Mouse (Mus musculus) MEL (cell line): ENCODE results near the gene P3h4. TPM values are rescaled to one million over a fixed set of nuclear protein-coding genes. Genes with fewer than 3 reads are reported as not detected.

Experiments
- DNase-seq: peaks from one replicate; pipeline ENCODE4 v3.0.0; 2011; ENCODE audit warnings: low read depth, low spot score
- H3K27ac ChIP-seq: 2 replicates; pipeline ENCODE4 v1.5.1; 2012; ENCODE audit warnings: low read depth, mild to moderate bottlenecking, control low read depth, low read length, moderate library complexity; ENCODE audit not compliant: control insufficient read depth
- H3K27me3 ChIP-seq, 2 experiments: fragments of 150-350 bp in 1 of 2; sonication (generic) in 1 of 2; 2 replicates each; pipeline ENCODE4 v1.6.1; 2012; ENCODE audit warnings: low read length in 2 of 2, mild to moderate bottlenecking in 2 of 2, improper control_type of control experiment in 1 of 2, moderate library complexity in 1 of 2; ENCODE audit not compliant: insufficient read depth in 2 of 2, control insufficient read depth in 1 of 2
- H3K36me3 ChIP-seq, 2 experiments: 2 replicates each; pipeline ENCODE4 v1.6.1; 2012 to 2014; ENCODE audit warnings: low read length in 2 of 2, improper control_type of control experiment in 1 of 2, inconsistent platforms in 1 of 2, mild to moderate bottlenecking in 1 of 2; ENCODE audit not compliant: insufficient read depth in 2 of 2, control insufficient read depth in 1 of 2
- H3K4me1 ChIP-seq, 2 experiments: fragments of 150-350 bp in 1 of 2; sonication (generic) in 1 of 2; 2 replicates each; pipeline ENCODE4 v1.6.1; 2012; ENCODE audit warnings: low read length in 2 of 2, improper control_type of control experiment in 1 of 2, mild to moderate bottlenecking in 1 of 2; ENCODE audit not compliant: insufficient read depth in 2 of 2, control insufficient read depth in 1 of 2
- H3K4me3 ChIP-seq, 2 experiments: fragments of 150-350 bp in 1 of 2; sonication (generic) in 1 of 2; 2 replicates each; pipeline ENCODE4 v1.5.1; 2012; ENCODE audit warnings: low read depth in 2 of 2, low read length in 2 of 2, mild to moderate bottlenecking in 2 of 2, moderate library complexity in 2 of 2, control low read depth in 1 of 2, improper control_type of control experiment in 1 of 2; ENCODE audit not compliant: control insufficient read depth in 1 of 2, insufficient read depth in 1 of 2
- H3K79me2 ChIP-seq: 2 replicates; pipeline ENCODE4 v1.6.1; 2012; ENCODE audit warnings: mild to moderate bottlenecking, low read length, moderate library complexity; ENCODE audit not compliant: control insufficient read depth, poor library complexity, insufficient read depth
- H3K9ac ChIP-seq: 2 replicates; pipeline ENCODE4 v1.6.1; 2012; ENCODE audit warnings: low read depth, mild to moderate bottlenecking, control low read depth, low read length, moderate library complexity; ENCODE audit not compliant: control insufficient read depth, poor library complexity, severe bottlenecking
- H3K9me3 ChIP-seq: fragments of 150-350 bp; sonication (generic); replicated peaks from 2 replicates; pipeline ENCODE4 v1.6.1; 2012; ENCODE audit warnings: mild to moderate bottlenecking, low read length, improper control_type of control experiment, moderate library complexity; ENCODE audit not compliant: insufficient read depth
- CHD1 ChIP-seq: IDR thresholded peaks from 2 replicates; pipeline ENCODE4 v1.6.1; 2012; ENCODE audit warnings: low read depth, mild to moderate bottlenecking, inconsistent platforms, low read length, improper control_type of control experiment
- CHD2 ChIP-seq: IDR thresholded peaks from 2 replicates; pipeline ENCODE4 v1.6.1; 2011; ENCODE audit warnings: low read length, improper control_type of control experiment
- CTCF ChIP-seq, 3 experiments: IDR thresholded peaks in 2 of 3; conservative IDR thresholded peaks in 1 of 3; 2 replicates each; pipeline ENCODE4 v1.5.1; 2011 to 2012; ENCODE audit warnings: low read length in 3 of 3, low read depth in 2 of 3, mild to moderate bottlenecking in 2 of 3, improper control_type of control experiment in 1 of 3, inconsistent platforms in 1 of 3, mixed read lengths in 1 of 3, moderate library complexity in 1 of 3; ENCODE audit not compliant: control insufficient read depth in 1 of 3, insufficient read depth in 1 of 3, poor library complexity in 1 of 3, severe bottlenecking in 1 of 3
- ELF1 ChIP-seq: IDR thresholded peaks from 2 replicates; pipeline ENCODE4 v1.6.1; 2014; ENCODE audit warnings: low read depth, mild to moderate bottlenecking, inconsistent platforms, low read length, improper control_type of control experiment, moderate library complexity
- EP300 ChIP-seq, 2 experiments: IDR thresholded peaks; 2 replicates each; pipeline ENCODE4 v1.6.1; 2011; ENCODE audit warnings: improper control_type of control experiment in 2 of 2, low read length in 2 of 2, low read depth in 1 of 2, mild to moderate bottlenecking in 1 of 2
- ETS1 ChIP-seq: IDR thresholded peaks from 2 replicates; pipeline ENCODE4 v1.6.1; 2012; ENCODE audit warnings: low read depth, mild to moderate bottlenecking, inconsistent platforms, low read length, improper control_type of control experiment, moderate library complexity
- HCFC1 ChIP-seq: IDR thresholded peaks from 2 replicates; pipeline ENCODE4 v1.6.1; 2012; ENCODE audit warnings: low read depth, mild to moderate bottlenecking, inconsistent platforms, low read length, improper control_type of control experiment, moderate library complexity
- KAT2A ChIP-seq: conservative IDR thresholded peaks from 2 replicates; pipeline ENCODE4 v1.6.1; 2012; ENCODE audit warnings: low read depth, low read length, improper control_type of control experiment, inconsistent platforms
- MAFK ChIP-seq: IDR thresholded peaks from 2 replicates; pipeline ENCODE4 v1.6.1; 2011; ENCODE audit warnings: low read depth, mild to moderate bottlenecking, low read length, improper control_type of control experiment, borderline replicate concordance
- MAX ChIP-seq: IDR thresholded peaks from 2 replicates; pipeline ENCODE4 v1.6.1; 2011; ENCODE audit warnings: low read length, improper control_type of control experiment
- MAZ ChIP-seq: IDR thresholded peaks from 2 replicates; pipeline ENCODE4 v1.6.1; 2012; ENCODE audit warnings: low read depth, mild to moderate bottlenecking, inconsistent platforms, low read length, improper control_type of control experiment
- MEF2A ChIP-seq: IDR thresholded peaks from 2 replicates; pipeline ENCODE4 v1.6.1; 2014; ENCODE audit warnings: low read depth, mild to moderate bottlenecking, inconsistent platforms, low read length, improper control_type of control experiment; ENCODE audit not compliant: poor library complexity, insufficient replicate concordance, severe bottlenecking; ENCODE audit errors: extremely low read depth
- MXI1 ChIP-seq: IDR thresholded peaks from 2 replicates; pipeline ENCODE4 v1.6.1; 2011; ENCODE audit warnings: mild to moderate bottlenecking, low read depth, low read length, improper control_type of control experiment
- NELFE ChIP-seq: IDR thresholded peaks from 2 replicates; pipeline ENCODE4 v1.6.1; 2011; ENCODE audit warnings: low read depth, low read length, improper control_type of control experiment
- POLR2AphosphoS2 ChIP-seq: IDR thresholded peaks from 2 replicates; pipeline ENCODE4 v1.6.1; 2011; ENCODE audit warnings: low read length, improper control_type of control experiment
- POLR2AphosphoS5 ChIP-seq: IDR thresholded peaks from 2 replicates; pipeline ENCODE4 v1.6.1; 2012; ENCODE audit warnings: low read depth, borderline replicate concordance, mild to moderate bottlenecking, inconsistent platforms, low read length, moderate library complexity, mixed read lengths
- RAD21 ChIP-seq: IDR thresholded peaks from 2 replicates; pipeline ENCODE4 v1.6.1; 2011; ENCODE audit warnings: mild to moderate bottlenecking, low read depth, low read length, improper control_type of control experiment
- RCOR1 ChIP-seq: IDR thresholded peaks from 2 replicates; pipeline ENCODE4 v1.6.1; 2012; ENCODE audit warnings: low read depth, mild to moderate bottlenecking, inconsistent platforms, low read length, improper control_type of control experiment
- SIN3A ChIP-seq: IDR thresholded peaks from 2 replicates; pipeline ENCODE4 v1.6.1; 2012; ENCODE audit warnings: low read length, improper control_type of control experiment, inconsistent platforms
- TCF12 ChIP-seq: IDR thresholded peaks from 2 replicates; pipeline ENCODE4 v1.6.1; 2014; ENCODE audit warnings: low read depth, mild to moderate bottlenecking, inconsistent platforms, low read length, improper control_type of control experiment, moderate library complexity
- USF1 ChIP-seq: IDR thresholded peaks from 2 replicates; pipeline ENCODE4 v1.6.1; 2014; ENCODE audit warnings: low read depth, mild to moderate bottlenecking, inconsistent platforms, low read length, improper control_type of control experiment, moderate library complexity
- USF2 ChIP-seq, 2 experiments: IDR thresholded peaks; 2 replicates each; pipeline ENCODE4 v1.6.1; 2011 to 2012; ENCODE audit warnings: improper control_type of control experiment in 2 of 2, low read length in 2 of 2, borderline replicate concordance in 1 of 2, inconsistent platforms in 1 of 2, low read depth in 1 of 2, mild to moderate bottlenecking in 1 of 2; ENCODE audit not compliant: insufficient read depth in 1 of 2
- ZKSCAN1 ChIP-seq: IDR thresholded peaks from 2 replicates; pipeline ENCODE4 v1.6.1; 2012; ENCODE audit warnings: low read depth, mild to moderate bottlenecking, inconsistent platforms, low read length, improper control_type of control experiment, moderate library complexity
- ZNF384 ChIP-seq: IDR thresholded peaks from 2 replicates; pipeline ENCODE4 v1.6.1; 2012; ENCODE audit warnings: low read depth, mild to moderate bottlenecking, inconsistent platforms, low read length, improper control_type of control experiment
- polyA plus RNA-seq, 2 experiments: library from polyadenylated mRNA; stranded (reverse) in 1 of 2; unstranded in 1 of 2; fragments of >175 nt in 1 of 2; fragments of >200 nt in 1 of 2; gene quantifications; 2 replicates each; pipeline versions ENCODE4 v1.2.1 to v1.2.4; 2012; ENCODE audit warnings: low replicate concordance in 2 of 2, low read depth in 1 of 2; ENCODE audit not compliant: insufficient read length in 2 of 2, insufficient read depth in 1 of 2, missing spikeins in 1 of 2
- total RNA-seq: library from RNA; depleted of rRNA; stranded (reverse); fragments of 300-350 nt; gene quantifications from 2 replicates; pipeline ENCODE4 v1.2.3, GENCODE M21; 2012

The P3h4 gene
- total and polyA plus RNA-seq, 3 experiments = 0.88 TPM; not detected in 2

DNA sequence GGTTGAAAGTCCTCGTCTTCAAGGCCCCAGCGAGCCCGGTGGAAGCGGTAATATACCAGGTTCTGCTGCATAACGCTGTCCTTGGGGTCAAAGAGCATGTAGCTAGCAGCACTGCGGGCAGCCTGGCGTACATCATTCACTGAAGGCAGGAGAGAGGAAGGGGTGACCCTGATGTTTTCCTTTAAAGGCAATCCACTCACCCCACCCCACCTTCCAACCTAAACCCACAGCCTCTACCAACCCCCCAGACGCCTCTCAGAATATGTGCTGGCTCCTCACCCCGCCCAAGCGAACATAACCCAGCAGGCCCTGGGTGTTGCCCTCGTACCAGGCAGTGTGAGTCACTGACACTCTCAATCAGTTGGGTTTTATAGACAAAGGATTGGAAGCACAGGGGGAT is 2.9 kb downstream of the P3h4 start:
- Histone ChIP-seq H3K79me2 (no peaks in the 10 kb centered on the region), H3K36me3 (no peaks in the 10 kb centered on the region), H3K27me3 (no peaks in the 10 kb centered on the region; a peak in 1 of 4 replicates), H3K4me3 (no peak overlapping the region), H3K9ac (no peak overlapping the region), H3K9me3 (no peaks in the 10 kb centered on the region), H3K4me1 (no peaks in the 10 kb centered on the region), H3K27ac (no peak overlapping the region)
- no peak for DNase-seq
- no peak for TF ChIP-seq RAD21
- TF ChIP-seq MAZ = no peak
- TF ChIP-seq HCFC1 = no peak
- no peak for TF ChIP-seq CTCF (IDR thresholded peaks at IDR 0.05 in 2 of 3, conservative IDR thresholded peaks at IDR 0.05 in 1 of 3; ENCODE audit: control insufficient read depth in 1 of 3, insufficient read depth in 1 of 3, low read depth in 2 of 3, low read length in 3 of 3, poor library complexity in 1 of 3, severe bottlenecking in 1 of 3)
- no peak for TF ChIP-seq POLR2AphosphoS2
- TF ChIP-seq USF2 (IDR thresholded peaks at IDR 0.05; ENCODE audit: borderline replicate concordance in 1 of 2, insufficient read depth in 1 of 2, low read depth in 1 of 2, low read length in 2 of 2) = no peak
- TF ChIP-seq SIN3A = no peak

DNA sequence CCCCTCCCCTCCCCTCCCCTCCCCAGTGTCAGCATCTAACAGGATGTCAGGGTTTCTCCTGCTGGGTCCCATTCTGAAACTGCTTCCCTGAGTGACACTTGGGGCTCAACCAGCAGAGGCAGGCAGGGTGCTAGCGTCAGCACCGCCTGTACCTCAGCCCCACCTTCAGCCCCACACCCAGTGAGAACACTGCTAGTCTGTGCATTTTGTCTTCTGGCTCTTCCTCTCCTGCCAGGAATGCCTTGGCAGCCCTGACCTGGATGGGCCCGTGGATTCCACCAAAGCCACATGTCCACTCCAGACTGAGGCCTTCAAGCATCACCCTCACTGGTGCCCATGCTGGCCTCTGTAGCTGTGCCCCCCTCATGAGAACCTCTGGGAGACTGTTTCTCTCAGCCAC is 5.0 kb downstream of the P3h4 start:
- Histone ChIP-seq H3K9me3 (no peaks in the 10 kb centered on the region), H3K4me1 (no peaks in the 10 kb centered on the region), H3K9ac (no peak overlapping the region), H3K79me2 (no peaks in the 10 kb centered on the region), H3K4me3 (no peak overlapping the region), H3K27ac (no peak overlapping the region), H3K27me3 (no peaks in the 10 kb centered on the region; a peak in 1 of 4 replicates), H3K36me3 (no peaks in the 10 kb centered on the region)
- DNase-seq = no peak
- TF ChIP-seq POLR2AphosphoS5 (no peak), EP300 (IDR thresholded peaks at IDR 0.05; ENCODE audit: low read depth in 1 of 2, low read length in 2 of 2) (no peak)

DNA sequence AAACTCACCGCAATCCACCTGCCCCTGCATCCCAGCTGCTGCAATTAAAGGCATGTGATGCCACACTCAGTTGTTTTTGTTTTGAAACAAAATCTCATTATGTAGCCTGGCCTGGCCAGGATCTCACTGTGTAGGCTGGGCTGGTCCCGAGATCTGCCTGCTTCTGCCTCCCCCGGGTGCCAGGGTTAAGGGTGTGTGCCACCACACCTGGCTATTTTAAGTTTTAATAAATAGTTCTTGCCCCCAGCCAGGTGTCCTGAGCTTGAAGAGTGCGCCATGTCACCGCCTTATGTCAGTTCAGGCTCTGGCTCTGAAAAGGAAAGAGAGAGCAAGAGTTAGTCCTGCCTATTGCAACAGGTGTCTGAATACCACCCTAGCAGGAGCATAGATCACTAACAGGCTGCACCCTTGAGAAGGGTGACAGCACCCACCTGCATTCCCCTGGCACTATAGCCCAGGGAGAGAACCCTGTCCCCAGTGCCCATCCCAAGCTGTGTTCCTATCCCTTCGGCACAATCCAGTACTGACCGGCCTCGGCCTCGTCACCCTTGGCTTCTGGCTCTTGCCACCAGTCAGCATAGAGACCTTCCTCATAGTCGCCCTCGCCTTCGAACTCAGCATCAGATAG is 5.7 kb downstream of the P3h4 start:
- TF ChIP-seq ZNF384 = no peak
- no peak for TF ChIP-seq KAT2A
- no peak for TF ChIP-seq MAFK
- TF ChIP-seq CTCF (IDR thresholded peaks at IDR 0.05 in 2 of 3, conservative IDR thresholded peaks at IDR 0.05 in 1 of 3; ENCODE audit: control insufficient read depth in 1 of 3, insufficient read depth in 1 of 3, low read depth in 2 of 3, low read length in 3 of 3, poor library complexity in 1 of 3, severe bottlenecking in 1 of 3) = no peak
- no peak for TF ChIP-seq ZKSCAN1
- no peak for TF ChIP-seq MEF2A
- no peak for TF ChIP-seq RCOR1
- TF ChIP-seq TCF12 = no peak
- no peak for TF ChIP-seq USF1
- TF ChIP-seq ETS1 = no peak
- TF ChIP-seq POLR2AphosphoS5 = no peak
- no peak for TF ChIP-seq CHD2
- no peak for TF ChIP-seq MXI1
- TF ChIP-seq ELF1 = no peak
- no peak for TF ChIP-seq MAX
- TF ChIP-seq NELFE = no peak
- TF ChIP-seq CHD1 = no peak
- no peak overlapping the region for H3K9ac ChIP-seq
- no peaks in the 10 kb centered on the region for H3K9me3 ChIP-seq
- H3K79me2 ChIP-seq = no peaks in the 10 kb centered on the region
- H3K4me3 ChIP-seq = no peak overlapping the region
- H3K36me3 ChIP-seq = no peaks in the 10 kb centered on the region
- H3K27me3 ChIP-seq = no peaks in the 10 kb centered on the region; a peak in 1 of 4 replicates
- H3K4me1 ChIP-seq = no peaks in the 10 kb centered on the region
- H3K27ac ChIP-seq = no peak overlapping the region
- no peak for DNase-seq
